ENCODE assay signal across 8 mouse cellular contexts in genomic region chr16:16907799-16908198, GRCm38 (mm10). TPM values are rescaled to one million over a fixed set of nuclear protein-coding genes. Genes with fewer than 3 reads are reported as not detected.
DNase-seq lines count a peak whose midpoint lies in the region; ATAC-seq and TF ChIP-seq lines count a peak whose summit lies in the region.

No protein-coding gene starts in this region.

- no peaks in the 10 kb centered on the region for H3K27me3 ChIP-seq in limb, embryonic 14.5 days (ENCODE audit: control insufficient read depth, insufficient read depth, low read length)
- no peaks in the 10 kb centered on the region for H3K27me3 ChIP-seq in limb, embryonic 10.5 days (ENCODE audit: low read depth, poor library complexity, severe bottlenecking)
- no peaks in the 10 kb centered on the region for H3K27me3 ChIP-seq in heart, embryonic 11.5 days (ENCODE audit: control insufficient read depth, insufficient read depth, low read length)
- no peaks in the 10 kb centered on the region for H3K27me3 ChIP-seq in stomach, embryonic 15.5 days (replicated peaks)
- H3K27me3 ChIP-seq in forebrain, embryonic 14.5 days (replicated peaks; ENCODE audit: control insufficient read depth, insufficient read depth, low read length), result no peaks in the 10 kb centered on the region
- H3K27me3 ChIP-seq in midbrain, embryonic 14.5 days (ENCODE audit: control insufficient read depth, insufficient read depth, low read length), result no peaks in the 10 kb centered on the region
- H3K27me3 ChIP-seq in midbrain, embryonic 16.5 days (ENCODE audit: control insufficient read depth, insufficient read depth, low read depth, low read length), result no peaks in the 10 kb centered on the region

- no peak overlapping the region for H3K4me3 ChIP-seq in limb, embryonic 14.5 days (replicated peaks; ENCODE audit: low read length)
- H3K4me3 ChIP-seq in limb, embryonic 10.5 days, result no peak overlapping the region
- H3K4me3 ChIP-seq in heart, embryonic 11.5 days (ENCODE audit: low read depth, low read length), result no peak overlapping the region
- H3K4me3 ChIP-seq in stomach, embryonic 15.5 days (replicated peaks), result no peak overlapping the region
- H3K4me3 ChIP-seq in forebrain, embryonic 14.5 days (ENCODE audit: low read depth, low read length), result no peak overlapping the region
- no peak overlapping the region for H3K4me3 ChIP-seq in midbrain, embryonic 14.5 days (replicated peaks; ENCODE audit: low read depth, low read length)
- H3K4me3 ChIP-seq in midbrain, embryonic 16.5 days (ENCODE audit: low read depth, low read length), result no peak overlapping the region

- peaks cover 74% of the 10 kb centered on the region for H3K36me3 ChIP-seq in limb, embryonic 14.5 days (ENCODE audit: control insufficient read depth, insufficient read depth, low read length)
- peaks cover 96% of the 10 kb centered on the region for H3K36me3 ChIP-seq in limb, embryonic 10.5 days
- H3K36me3 ChIP-seq in heart, embryonic 11.5 days (ENCODE audit: control insufficient read depth, insufficient read depth, low read length), result peaks cover 23% of the 10 kb centered on the region
- peaks cover 36% of the 10 kb centered on the region; the same call in 1 of the 2 replicates for H3K36me3 ChIP-seq in stomach, embryonic 15.5 days
- H3K36me3 ChIP-seq in forebrain, embryonic 14.5 days (ENCODE audit: control insufficient read depth, insufficient read depth, low read length), result peaks cover 68% of the 10 kb centered on the region
- peaks cover 86% of the 10 kb centered on the region for H3K36me3 ChIP-seq in midbrain, embryonic 14.5 days (ENCODE audit: control insufficient read depth, insufficient read depth, low read length)
- H3K36me3 ChIP-seq in midbrain, embryonic 16.5 days (ENCODE audit: control insufficient read depth, insufficient read depth, low read length), result peaks cover 38% of the 10 kb centered on the region

- DNase-seq in limb, embryonic 14.5 days (ENCODE audit: low spot score), result peak; percentile 23
- DNase-seq in limb, embryonic 10.5 days (ENCODE audit: low spot score), result no peak
- peak; percentile 86 to 94 for DNase-seq in kidney, postnatal 25 days
- no peak for DNase-seq in forebrain, embryonic 14.5 days (ENCODE audit: low spot score)
- DNase-seq in midbrain, embryonic 14.5 days, result no peak

- TF ChIP-seq POLR2A in limb, embryonic 14.5 days (IDR thresholded peaks at IDR 0.05; ENCODE audit: borderline replicate concordance, extremely low read depth, insufficient read depth, insufficient read length), result no peak

- no peaks in the 10 kb centered on the region for H3K9me3 ChIP-seq in limb, embryonic 14.5 days (ENCODE audit: control insufficient read depth, low read length)
- H3K9me3 ChIP-seq in limb, embryonic 10.5 days (replicated peaks), result no peaks in the 10 kb centered on the region
- H3K9me3 ChIP-seq in heart, embryonic 11.5 days (replicated peaks; ENCODE audit: control insufficient read depth, low read length), result no peaks in the 10 kb centered on the region
- no peaks in the 10 kb centered on the region for H3K9me3 ChIP-seq in stomach, embryonic 15.5 days
- H3K9me3 ChIP-seq in forebrain, embryonic 14.5 days (replicated peaks; ENCODE audit: control insufficient read depth, low read length), result no peaks in the 10 kb centered on the region
- no peaks in the 10 kb centered on the region for H3K9me3 ChIP-seq in midbrain, embryonic 14.5 days (ENCODE audit: control insufficient read depth, low read length)
- no peaks in the 10 kb centered on the region for H3K9me3 ChIP-seq in midbrain, embryonic 16.5 days (replicated peaks; ENCODE audit: control insufficient read depth, low read length, poor library complexity, severe bottlenecking)

- 80% methylated on average over 6 of the region's 6 CpGs for WGBS in limb, embryonic 14.5 days
- WGBS in limb, embryonic 10.5 days, result 85% methylated on average over 6 of the region's 6 CpGs
- 54% methylated on average over 6 of the region's 6 CpGs for WGBS in heart, embryonic 11.5 days (ENCODE audit: insufficient replicate concordance)
- WGBS in stomach, embryonic 15.5 days, result 72% methylated on average over 6 of the region's 6 CpGs
- 86% methylated on average over 6 of the region's 6 CpGs for WGBS in forebrain, embryonic 14.5 days
- WGBS in midbrain, embryonic 14.5 days, result 89% methylated on average over 6 of the region's 6 CpGs
- WGBS in midbrain, embryonic 16.5 days, result 84% methylated on average over 6 of the region's 6 CpGs

- no peak overlapping the region for H3K9ac ChIP-seq in limb, embryonic 14.5 days (ENCODE audit: low read depth, low read length, severe bottlenecking)
- H3K9ac ChIP-seq in heart, embryonic 11.5 days (ENCODE audit: low read depth, low read length), result no peak overlapping the region
- H3K9ac ChIP-seq in stomach, embryonic 15.5 days, result no peak overlapping the region
- no peak overlapping the region for H3K9ac ChIP-seq in forebrain, embryonic 14.5 days (ENCODE audit: low read length)
- H3K9ac ChIP-seq in midbrain, embryonic 14.5 days (replicated peaks; ENCODE audit: low read length), result no peak overlapping the region
- H3K9ac ChIP-seq in midbrain, embryonic 16.5 days (ENCODE audit: low read depth, low read length), result no peak overlapping the region

- H3K4me1 ChIP-seq in limb, embryonic 14.5 days (ENCODE audit: control insufficient read depth, insufficient read depth, low read length), result no peaks in the 10 kb centered on the region; the same call in 1 of the 2 replicates
- H3K4me1 ChIP-seq in limb, embryonic 10.5 days, result peaks cover 7% of the 10 kb centered on the region
- no peaks in the 10 kb centered on the region for H3K4me1 ChIP-seq in heart, embryonic 11.5 days (ENCODE audit: control insufficient read depth, insufficient read depth, low read length)
- no peaks in the 10 kb centered on the region for H3K4me1 ChIP-seq in stomach, embryonic 15.5 days
- no peaks in the 10 kb centered on the region for H3K4me1 ChIP-seq in forebrain, embryonic 14.5 days (ENCODE audit: control insufficient read depth, insufficient read depth, low read length)
- no peaks in the 10 kb centered on the region; the same call in 1 of the 2 replicates for H3K4me1 ChIP-seq in midbrain, embryonic 14.5 days (ENCODE audit: control insufficient read depth, insufficient read depth, low read length)
- 0 out of 2 replicates have a peak, but pooled peaks cover 3% of the 10 kb centered on the region for H3K4me1 ChIP-seq in midbrain, embryonic 16.5 days (ENCODE audit: control insufficient read depth, insufficient read depth, low read length)

- no peak overlapping the region for H3K27ac ChIP-seq in limb, embryonic 14.5 days (replicated peaks; ENCODE audit: low read depth, low read length)
- H3K27ac ChIP-seq in limb, embryonic 10.5 days, result no peak overlapping the region
- H3K27ac ChIP-seq in heart, embryonic 11.5 days (ENCODE audit: low read depth, low read length), result peak overlapping the region; percentile 85
- 0 out of 2 replicates have a peak overlapping the region, but pooled peaks have one; percentile 8 for H3K27ac ChIP-seq in stomach, embryonic 15.5 days
- H3K27ac ChIP-seq in forebrain, embryonic 14.5 days (ENCODE audit: low read depth, low read length), result no peak overlapping the region; the same call in 1 of the 2 replicates
- H3K27ac ChIP-seq in midbrain, embryonic 14.5 days (replicated peaks; ENCODE audit: low read depth, low read length), result no peak overlapping the region
- H3K27ac ChIP-seq in midbrain, embryonic 16.5 days (ENCODE audit: low read length), result no peak overlapping the region; the same call in 1 of the 2 replicates

- H3K4me2 ChIP-seq in limb, embryonic 14.5 days (replicated peaks; ENCODE audit: low read depth, low read length, severe bottlenecking), result no peak overlapping the region
- H3K4me2 ChIP-seq in heart, embryonic 11.5 days, result no peak overlapping the region
- H3K4me2 ChIP-seq in stomach, embryonic 15.5 days, result no peak overlapping the region
- H3K4me2 ChIP-seq in forebrain, embryonic 14.5 days (ENCODE audit: low read length), result no peak overlapping the region
- H3K4me2 ChIP-seq in midbrain, embryonic 14.5 days (ENCODE audit: low read length), result no peak overlapping the region
- H3K4me2 ChIP-seq in midbrain, embryonic 16.5 days (ENCODE audit: low read length), result no peak overlapping the region

- ATAC-seq in limb, embryonic 14.5 days (ENCODE audit: low FRiP score, low read depth), result no peak
- ATAC-seq in heart, embryonic 11.5 days (replicated peaks; ENCODE audit: insufficient number of reproducible peaks, low FRiP score, low TSS enrichment), result peak; percentile 75
- peak; percentile 8; the same call in 1 of the 2 replicates for ATAC-seq in stomach, embryonic 15.5 days (ENCODE audit: insufficient read depth, low FRiP score, low read depth)
- no peak for ATAC-seq in forebrain, embryonic 14.5 days
- ATAC-seq in midbrain, embryonic 14.5 days (ENCODE audit: low FRiP score, low TSS enrichment), result no peak
- no peak for ATAC-seq in midbrain, embryonic 16.5 days

RNA-seq across cellular contexts. Expression of gene Ppm1f, which starts 11.5 kb away (rescaled TPM):
- 31.0 and 32.4 TPM in 2 replicates for polyA plus RNA-seq in limb, embryonic 14.5 days (2012; rRNA removed)
- 22.0 and 24.2 TPM in 2 replicates for polyA plus RNA-seq in limb, embryonic 14.5 days (2014; fragmentation: Nextera tagmentation; extraction: Ambion mirVana)
- polyA plus RNA-seq in limb, embryonic 10.5 days (2016; fragmentation: Nextera tagmentation; extraction: Ambion mirVana), result 41.1 and 43.0 TPM in 2 replicates
- 14.6 and 25.5 TPM in 2 replicates for polyA plus RNA-seq in heart, embryonic 11.5 days (2014; fragmentation: Nextera tagmentation; extraction: Ambion mirVana)
- polyA plus RNA-seq in stomach, embryonic 15.5 days (2015; fragmentation: Nextera tagmentation; extraction: Ambion mirVana), result 17.9 and 21.0 TPM in 2 replicates
- 12.0 and 14.6 TPM in 2 replicates for polyA plus RNA-seq in forebrain, embryonic 14.5 days (2014; fragmentation: Nextera tagmentation; extraction: Ambion mirVana)
- polyA plus RNA-seq in midbrain, embryonic 14.5 days (2014; fragmentation: Nextera tagmentation; extraction: Ambion mirVana), result 15.5 and 17.4 TPM in 2 replicates
- 29.3 and 30.0 TPM in 2 replicates for polyA plus RNA-seq in midbrain, embryonic 16.5 days (2015; fragmentation: Nextera tagmentation; extraction: Ambion mirVana)

RNA-seq across cellular contexts. Expression of gene Vpreb1, which starts 37.2 kb away (rescaled TPM):
- 4.0 and 5.6 TPM in 2 replicates for polyA plus RNA-seq in limb, embryonic 14.5 days (2012; rRNA removed)
- polyA plus RNA-seq in limb, embryonic 14.5 days (2014; fragmentation: Nextera tagmentation; extraction: Ambion mirVana), result 3.4 and 3.8 TPM in 2 replicates
- polyA plus RNA-seq in limb, embryonic 10.5 days (2016; fragmentation: Nextera tagmentation; extraction: Ambion mirVana), result 2.8 and 3.9 TPM in 2 replicates
- 1.4 and 1.6 TPM in 2 replicates for polyA plus RNA-seq in heart, embryonic 11.5 days (2014; fragmentation: Nextera tagmentation; extraction: Ambion mirVana)
- 3.0 and 3.9 TPM in 2 replicates for polyA plus RNA-seq in stomach, embryonic 15.5 days (2015; fragmentation: Nextera tagmentation; extraction: Ambion mirVana)
- polyA plus RNA-seq in forebrain, embryonic 14.5 days (2014; fragmentation: Nextera tagmentation; extraction: Ambion mirVana), result 2.2 and 2.3 TPM in 2 replicates
- 0.84 and 1.3 TPM in 2 replicates for polyA plus RNA-seq in midbrain, embryonic 14.5 days (2014; fragmentation: Nextera tagmentation; extraction: Ambion mirVana)
- polyA plus RNA-seq in midbrain, embryonic 16.5 days (2015; fragmentation: Nextera tagmentation; extraction: Ambion mirVana), result 0.70 and 0.95 TPM in 2 replicates

RNA-seq across cellular contexts. Expression of gene Top3b, which starts 37.3 kb away (rescaled TPM):
- 120 and 136 TPM in 2 replicates for polyA plus RNA-seq in limb, embryonic 14.5 days (2012; rRNA removed)
- polyA plus RNA-seq in limb, embryonic 14.5 days (2014; fragmentation: Nextera tagmentation; extraction: Ambion mirVana), result 71.5 and 86.8 TPM in 2 replicates
- polyA plus RNA-seq in limb, embryonic 10.5 days (2016; fragmentation: Nextera tagmentation; extraction: Ambion mirVana), result 63.1 and 81.1 TPM in 2 replicates
- polyA plus RNA-seq in heart, embryonic 11.5 days (2014; fragmentation: Nextera tagmentation; extraction: Ambion mirVana), result 36.7 and 45.0 TPM in 2 replicates
- 53.5 and 54.9 TPM in 2 replicates for polyA plus RNA-seq in stomach, embryonic 15.5 days (2015; fragmentation: Nextera tagmentation; extraction: Ambion mirVana)
- 62.9 and 70.0 TPM in 2 replicates for polyA plus RNA-seq in forebrain, embryonic 14.5 days (2014; fragmentation: Nextera tagmentation; extraction: Ambion mirVana)
- polyA plus RNA-seq in midbrain, embryonic 14.5 days (2014; fragmentation: Nextera tagmentation; extraction: Ambion mirVana), result 67.5 and 71.9 TPM in 2 replicates
- 72.5 and 73.1 TPM in 2 replicates for polyA plus RNA-seq in midbrain, embryonic 16.5 days (2015; fragmentation: Nextera tagmentation; extraction: Ambion mirVana)

RNA-seq across cellular contexts. Expression of gene Igll1, which starts 44.0 kb away (rescaled TPM):
- polyA plus RNA-seq in limb, embryonic 14.5 days (2012; rRNA removed), result 0.18 and 0.27 TPM in 2 replicates
- polyA plus RNA-seq in limb, embryonic 14.5 days (2014; fragmentation: Nextera tagmentation; extraction: Ambion mirVana), result 0.45 and 0.47 TPM in 2 replicates
- 0.13 TPM in 1 of 2 replicates, not detected in the other for polyA plus RNA-seq in limb, embryonic 10.5 days (2016; fragmentation: Nextera tagmentation; extraction: Ambion mirVana)
- polyA plus RNA-seq in heart, embryonic 11.5 days (2014; fragmentation: Nextera tagmentation; extraction: Ambion mirVana), result not detected in 2 replicates
- 1.2 and 1.6 TPM in 2 replicates for polyA plus RNA-seq in stomach, embryonic 15.5 days (2015; fragmentation: Nextera tagmentation; extraction: Ambion mirVana)
- polyA plus RNA-seq in forebrain, embryonic 14.5 days (2014; fragmentation: Nextera tagmentation; extraction: Ambion mirVana), result 0.35 TPM in 1 of 2 replicates, not detected in the other
- not detected in 2 replicates for polyA plus RNA-seq in midbrain, embryonic 14.5 days (2014; fragmentation: Nextera tagmentation; extraction: Ambion mirVana)
- not detected in 2 replicates for polyA plus RNA-seq in midbrain, embryonic 16.5 days (2015; fragmentation: Nextera tagmentation; extraction: Ambion mirVana)

Comparison
In these comparisons a context has a peak if more than half of its experiments do, and no peak if none do; other contexts are left out.
1. DNase-seq: peak in limb, embryonic 14.5 days (single experiment) and kidney, postnatal 25 days (2 of 2); none in limb, embryonic 10.5 days (single experiment), forebrain, embryonic 14.5 days (single experiment) and midbrain, embryonic 14.5 days (single experiment).
2. ATAC-seq: peak in heart, embryonic 11.5 days (single experiment) and stomach, embryonic 15.5 days (single experiment); none in limb, embryonic 14.5 days (single experiment), forebrain, embryonic 14.5 days (single experiment), midbrain, embryonic 14.5 days (single experiment) and midbrain, embryonic 16.5 days (single experiment).
3. H3K27ac ChIP-seq: peak in heart, embryonic 11.5 days (single experiment) and stomach, embryonic 15.5 days (single experiment); none in limb, embryonic 14.5 days (single experiment), limb, embryonic 10.5 days (single experiment), forebrain, embryonic 14.5 days (single experiment), midbrain, embryonic 14.5 days (single experiment) and midbrain, embryonic 16.5 days (single experiment).